Mouse (Mus musculus): ENCODE results near the gene Cox6b2. TPM values are rescaled to one million over a fixed set of nuclear protein-coding genes. Genes with fewer than 3 reads are reported as not detected.

The Cox6b2 gene
- total RNA-seq, 2 experiments from 2014 or later = 3.8 to 4.8 TPM

- Histone ChIP-seq H3K4me3 (no peak overlapping the region), H3K27ac (no peak overlapping the region)
- intact Hi-C loops (cut with DNase I) = no loop called here
- peak in 1 of 2 experiments; percentile 51 for DNase-seq (ENCODE audit: extremely low spot score in 1 of 2, low spot score in 2 of 2)
- TF ChIP-seq CTCF (IDR thresholded peaks at IDR 0.05) = no peak
These were observed 30.9 kb upstream of the Cox6b2 start for GRCm38 (mm10) chr7:4783667-4784268.

DNA sequence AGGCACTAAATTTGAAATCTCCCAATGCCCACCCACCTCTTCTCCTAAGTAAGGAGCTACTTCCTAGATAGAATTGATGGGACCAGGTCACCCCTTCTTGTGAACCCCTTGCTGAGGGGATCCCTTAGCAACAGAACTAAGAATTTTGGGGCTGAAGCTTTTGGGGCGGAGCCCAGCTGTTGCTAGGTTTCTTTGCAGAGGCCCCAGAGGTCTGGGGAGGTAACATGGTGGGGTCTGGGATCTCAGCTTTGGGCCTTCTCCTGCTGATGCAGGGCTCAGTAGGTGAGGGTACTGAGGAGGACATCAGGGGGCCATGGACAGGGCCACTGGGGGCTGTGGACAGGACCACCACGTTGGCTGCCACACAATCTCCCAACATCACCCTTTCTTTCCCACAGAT lies 29.9 kb upstream of the Cox6b2 start, which contains the start of the genes Il11 and Tmem190:
Gene Il11 (minus strand): TSS at position 101 of the 400 bp plus-strand sequence.
Gene Tmem190 (plus strand): TSS at position 179 of the 400 bp plus-strand sequence.
- intact Hi-C loops (cut with DNase I) = no loop called here
- Histone ChIP-seq H3K27ac (no peak within 1 kb of the TSS), H3K4me3 (no peak within 1 kb of the TSS)
- TF ChIP-seq CTCF (IDR thresholded peaks at IDR 0.05) = no peak
- DNase-seq (ENCODE audit: extremely low spot score in 1 of 2, low spot score in 2 of 2) = no peak

DNA sequence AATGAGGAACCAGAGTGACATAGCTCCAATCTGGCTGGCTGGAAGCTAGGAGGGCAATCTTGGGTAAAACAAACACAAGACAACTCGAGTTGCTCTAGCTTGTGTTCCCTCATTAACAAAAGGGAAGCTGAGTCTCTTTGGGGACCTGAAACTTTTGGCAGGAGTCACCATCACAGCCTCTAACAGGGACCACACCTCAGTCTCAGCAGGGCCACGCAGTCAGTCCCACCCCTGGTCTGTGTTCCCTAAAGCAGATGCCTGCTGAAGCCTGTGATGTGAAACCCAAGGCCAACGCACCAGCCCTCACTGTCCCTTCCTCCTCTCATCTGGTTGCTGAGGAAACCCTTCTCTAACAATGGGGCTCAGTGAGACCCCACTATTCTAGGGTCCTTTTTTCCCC lies 29.2 kb upstream of the Cox6b2 start:
- Histone ChIP-seq H3K4me3 (no peak overlapping the region), H3K27ac (no peak overlapping the region)
- no peak for TF ChIP-seq CTCF (IDR thresholded peaks at IDR 0.05)
- no peak for DNase-seq (ENCODE audit: extremely low spot score in 1 of 2, low spot score in 2 of 2)
- intact Hi-C loops (cut with DNase I) = no loop called here

GRCm38 (mm10) chr7:4779921-4780320 lies 27.0 kb upstream of the Cox6b2 start:
- intact Hi-C loops (cut with DNase I) = no loop called here
- no peak for TF ChIP-seq CTCF (IDR thresholded peaks at IDR 0.05)
- H3K4me3 ChIP-seq = no peak overlapping the region
- no peak for DNase-seq (ENCODE audit: extremely low spot score in 1 of 2, low spot score in 2 of 2)
- H3K27ac ChIP-seq = no peak overlapping the region

DNA sequence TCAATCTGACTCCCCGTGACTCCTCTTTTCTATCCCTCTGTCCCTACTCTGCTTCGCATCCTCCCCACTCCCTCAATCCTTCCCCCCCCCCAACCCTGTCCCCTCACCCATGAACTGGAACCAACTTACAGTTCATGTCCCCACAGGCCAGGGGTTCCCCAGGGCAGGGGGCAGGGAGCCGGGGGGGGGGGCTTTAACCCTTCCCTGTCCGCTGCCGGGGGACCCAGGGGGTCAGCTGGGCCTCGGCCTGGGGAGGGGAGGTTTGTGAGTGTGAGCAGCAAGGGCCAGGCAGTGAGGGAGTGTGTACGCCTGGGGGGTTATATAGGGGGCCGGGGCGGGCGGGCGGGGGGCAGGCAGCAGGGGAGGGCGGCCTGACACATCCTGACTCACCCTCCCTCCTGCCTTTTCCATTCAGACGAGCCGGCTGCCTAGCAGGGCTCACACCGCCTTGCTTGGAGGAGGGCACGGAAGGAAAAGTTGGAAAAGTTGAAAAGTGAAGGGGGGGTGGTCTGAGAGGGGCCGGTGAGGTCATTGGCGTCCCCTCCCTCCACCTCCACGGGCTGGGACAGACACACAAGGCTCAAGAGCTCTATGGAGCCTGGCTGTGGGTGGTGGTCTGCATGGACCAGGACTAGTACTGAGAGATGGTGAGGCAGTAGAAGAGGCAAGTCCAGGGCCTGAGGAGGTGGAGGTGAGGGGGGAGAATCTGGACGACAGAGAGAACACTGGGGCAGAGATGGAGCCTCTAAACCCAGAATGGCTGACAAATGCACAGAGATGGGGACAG lies 25.1 kb upstream of the Cox6b2 start:
- H3K27ac ChIP-seq = no peak overlapping the region
- no peak for TF ChIP-seq CTCF (IDR thresholded peaks at IDR 0.05)
- no peak overlapping the region for H3K4me3 ChIP-seq
- no peak for DNase-seq (ENCODE audit: extremely low spot score in 1 of 2, low spot score in 2 of 2)
- intact Hi-C loops (cut with DNase I) = no loop called here

GRCm38 (mm10) chr7:4776861-4777830 lies 24.3 kb upstream of the Cox6b2 start:
- Histone ChIP-seq H3K27ac (no peak overlapping the region), H3K4me3 (peak overlapping the region; percentile 31)
- DNase-seq (ENCODE audit: extremely low spot score in 1 of 2, low spot score in 2 of 2) = no peak
- intact Hi-C loops (cut with DNase I) = no loop called here
- TF ChIP-seq CTCF (IDR thresholded peaks at IDR 0.05) = no peak

GRCm38 (mm10) chr7:4776131-4776530 lies 23.2 kb upstream of the Cox6b2 start:
- intact Hi-C loops (cut with DNase I) = no loop called here
- H3K4me3 ChIP-seq = no peak overlapping the region
- TF ChIP-seq CTCF (IDR thresholded peaks at IDR 0.05) = no peak
- no peak for DNase-seq (ENCODE audit: extremely low spot score in 1 of 2, low spot score in 2 of 2)
- no peak overlapping the region for H3K27ac ChIP-seq

- DNase-seq (ENCODE audit: extremely low spot score in 1 of 2, low spot score in 2 of 2) = no peak
- Histone ChIP-seq H3K4me3 (no peak within 1 kb of the TSS), H3K27ac (no peak within 1 kb of the TSS)
- no peak for TF ChIP-seq CTCF (IDR thresholded peaks at IDR 0.05)
- intact Hi-C loops (cut with DNase I) = no loop called here
These were observed 18.3 kb upstream of the Cox6b2 start, which contains the start of gene Fam71e2 for GRCm38 (mm10) chr7:4771202-4771601. Gene Fam71e2 (minus strand): TSS chr7:4771302.

DNA sequence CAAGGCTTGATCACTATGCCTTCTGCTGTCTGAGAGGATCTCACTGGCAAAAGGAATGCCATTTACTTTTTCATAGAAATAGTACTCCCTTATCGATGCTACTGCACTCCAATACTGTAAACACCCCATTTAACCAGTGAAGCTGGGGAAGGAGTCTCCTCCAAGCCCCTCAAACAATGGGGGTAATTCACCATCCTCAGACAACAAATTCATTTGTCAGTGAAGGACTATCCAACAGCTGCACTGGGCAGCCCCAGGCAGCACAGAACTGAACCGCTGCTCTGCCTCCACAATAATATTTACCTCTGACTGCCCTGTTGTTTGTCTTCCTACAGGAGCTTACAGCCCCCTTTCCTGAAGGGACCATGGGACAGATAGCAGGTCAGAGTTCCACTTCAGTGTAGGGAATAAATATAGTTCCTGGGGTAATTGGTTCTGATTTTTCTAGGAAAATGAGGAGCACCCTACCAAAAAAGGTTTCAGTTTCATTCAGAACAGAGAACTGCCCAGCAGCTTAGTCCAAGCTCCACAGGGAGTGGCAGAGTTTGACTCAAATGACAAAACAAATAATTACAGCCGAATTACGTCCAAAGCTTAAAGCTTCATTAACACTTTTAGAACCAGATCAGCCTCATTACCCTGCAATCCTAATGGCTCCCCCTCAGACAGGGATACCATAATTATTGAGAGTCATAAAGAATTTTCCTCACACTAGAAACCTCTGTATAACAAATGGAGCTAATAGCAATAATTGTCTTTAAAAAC lies 12.2 kb upstream of the Cox6b2 start:
- H3K27ac ChIP-seq = peak overlapping the region; percentile 63
- intact Hi-C loops (cut with DNase I) = no loop called here
- no peak for DNase-seq (ENCODE audit: extremely low spot score in 1 of 2, low spot score in 2 of 2)
- H3K4me3 ChIP-seq = no peak overlapping the region
- no peak for TF ChIP-seq CTCF (IDR thresholded peaks at IDR 0.05)

DNA sequence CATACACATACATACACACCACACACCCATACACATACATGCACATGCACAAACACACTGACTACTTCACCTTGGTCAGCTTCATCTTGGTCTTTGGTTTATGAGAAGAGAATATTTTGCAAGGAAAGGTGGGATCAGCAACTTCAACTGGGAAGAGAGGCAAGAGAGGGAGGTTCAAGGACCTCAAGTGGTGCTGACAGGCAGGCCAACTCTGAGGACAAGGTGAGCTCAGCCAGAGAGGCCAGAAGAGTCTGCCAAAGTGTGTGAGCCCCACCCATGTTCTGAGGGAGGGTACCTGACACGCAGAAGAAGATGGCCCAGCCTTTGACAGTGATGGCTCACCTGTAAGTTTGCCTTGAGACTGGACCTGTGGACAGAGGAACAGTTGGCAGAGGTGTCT lies 6.8 kb upstream of the Cox6b2 start:
- no peak for TF ChIP-seq CTCF (IDR thresholded peaks at IDR 0.05)
- DNase-seq (ENCODE audit: extremely low spot score in 1 of 2, low spot score in 2 of 2) = no peak
- intact Hi-C loops (cut with DNase I) = no loop called here
- Histone ChIP-seq H3K4me3 (no peak overlapping the region), H3K27ac (no peak overlapping the region)
